Mouse (Mus musculus): ENCODE results near the gene Sec23a. TPM values are rescaled to one million over a fixed set of nuclear protein-coding genes. Genes with fewer than 3 reads are reported as not detected.

Sec23a gene
- polyA plus RNA-seq, 1 experiment, result 14.4 TPM

GRCm38 (mm10) chr12:58976966-58977365 lies 34.9 kb downstream of the Sec23a start:
- TF ChIP-seq MYOG (IDR thresholded peaks at IDR 0.05; ENCODE audit: control insufficient read depth, extremely low read depth, insufficient read length), result no peak
- TF ChIP-seq USF1 (IDR thresholded peaks at IDR 0.05; ENCODE audit: low read depth), result no peak
- TF ChIP-seq CTCF (IDR thresholded peaks at IDR 0.05; ENCODE audit: control insufficient read depth, insufficient read depth, insufficient read length), result no peak
- TF ChIP-seq CEBPB (IDR thresholded peaks at IDR 0.05; ENCODE audit: low read depth), result no peak
- TF ChIP-seq MYOD1 (IDR thresholded peaks at IDR 0.05; ENCODE audit: control insufficient read depth, insufficient read length, low read depth), result no peak
- no peak for TF ChIP-seq FOSL1 (IDR thresholded peaks at IDR 0.05; ENCODE audit: insufficient read depth, low read length, poor library complexity, severe bottlenecking)
- TF ChIP-seq MAX (IDR thresholded peaks at IDR 0.05), result no peak
- H3K4me3 ChIP-seq (ENCODE audit: insufficient read depth, poor library complexity, severe bottlenecking), result no peak overlapping the region
- H3K79me3 ChIP-seq (ENCODE audit: low read depth), result no peaks in the 10 kb centered on the region
- no peaks in the 10 kb centered on the region for H3K27me3 ChIP-seq (ENCODE audit: control insufficient read depth, insufficient read depth, insufficient read length)
- peaks cover 38% of the 10 kb centered on the region for H3K36me3 ChIP-seq (ENCODE audit: control insufficient read depth, insufficient read depth)
- no peaks in the 10 kb centered on the region for H3K79me2 ChIP-seq (ENCODE audit: control insufficient read depth, insufficient read depth)
- no peak overlapping the region for H3ac ChIP-seq (ENCODE audit: control insufficient read depth, insufficient read length, low read depth)

GRCm38 (mm10) chr12:58964583-58964982 lies 47.2 kb downstream of the Sec23a start:
- Histone ChIP-seq H3K4me3 (ENCODE audit: insufficient read depth, poor library complexity, severe bottlenecking) (no peak overlapping the region), H3K27me3 (ENCODE audit: control insufficient read depth, insufficient read depth, insufficient read length) (no peaks in the 10 kb centered on the region), H3K79me2 (ENCODE audit: control insufficient read depth, insufficient read depth) (no peaks in the 10 kb centered on the region), H3K36me3 (ENCODE audit: control insufficient read depth, insufficient read depth) (peaks cover 48% of the 10 kb centered on the region), H3K79me3 (ENCODE audit: low read depth) (no peaks in the 10 kb centered on the region), H3ac (ENCODE audit: control insufficient read depth, insufficient read length, low read depth) (no peak overlapping the region)
- TF ChIP-seq CTCF (IDR thresholded peaks at IDR 0.05; ENCODE audit: control insufficient read depth, insufficient read depth, insufficient read length) (peak; percentile 25), MYOG (IDR thresholded peaks at IDR 0.05; ENCODE audit: control insufficient read depth, extremely low read depth, insufficient read length) (no peak)

- Histone ChIP-seq H3K36me3 (ENCODE audit: control insufficient read depth, insufficient read depth) (peaks cover 28% of the 10 kb centered on the region), H3ac (ENCODE audit: control insufficient read depth, insufficient read length, low read depth) (no peak overlapping the region), H3K4me3 (ENCODE audit: insufficient read depth, poor library complexity, severe bottlenecking) (no peak overlapping the region), H3K79me3 (ENCODE audit: low read depth) (no peaks in the 10 kb centered on the region), H3K27me3 (ENCODE audit: control insufficient read depth, insufficient read depth, insufficient read length) (no peaks in the 10 kb centered on the region), H3K79me2 (ENCODE audit: control insufficient read depth, insufficient read depth) (no peaks in the 10 kb centered on the region)
- TF ChIP-seq MYOG (IDR thresholded peaks at IDR 0.05; ENCODE audit: control insufficient read depth, extremely low read depth, insufficient read length), result no peak
- no peak for TF ChIP-seq CEBPB (IDR thresholded peaks at IDR 0.05; ENCODE audit: low read depth)
- TF ChIP-seq MYOD1 (IDR thresholded peaks at IDR 0.05; ENCODE audit: control insufficient read depth, insufficient read length, low read depth), result no peak
- no peak for TF ChIP-seq CTCF (IDR thresholded peaks at IDR 0.05; ENCODE audit: control insufficient read depth, insufficient read depth, insufficient read length)
- TF ChIP-seq USF1 (IDR thresholded peaks at IDR 0.05; ENCODE audit: low read depth), result no peak
- no peak for TF ChIP-seq MAX (IDR thresholded peaks at IDR 0.05)
- no peak for TF ChIP-seq FOSL1 (IDR thresholded peaks at IDR 0.05; ENCODE audit: insufficient read depth, low read length, poor library complexity, severe bottlenecking)
Observed at GRCm38 (mm10) chr12:58960844-58961243, 51.0 kb downstream of the Sec23a start.

GRCm38 (mm10) chr12:58956624-58957023 lies 55.2 kb downstream of the Sec23a start:
- no peak for TF ChIP-seq MYOG (IDR thresholded peaks at IDR 0.05; ENCODE audit: control insufficient read depth, extremely low read depth, insufficient read length)
- TF ChIP-seq FOSL1 (IDR thresholded peaks at IDR 0.05; ENCODE audit: insufficient read depth, low read length, poor library complexity, severe bottlenecking), result no peak
- TF ChIP-seq CTCF (IDR thresholded peaks at IDR 0.05; ENCODE audit: control insufficient read depth, insufficient read depth, insufficient read length), result no peak
- TF ChIP-seq CEBPB (IDR thresholded peaks at IDR 0.05; ENCODE audit: low read depth), result no peak
- no peak for TF ChIP-seq MYOD1 (IDR thresholded peaks at IDR 0.05; ENCODE audit: control insufficient read depth, insufficient read length, low read depth)
- no peak for TF ChIP-seq USF1 (IDR thresholded peaks at IDR 0.05; ENCODE audit: low read depth)
- TF ChIP-seq MAX (IDR thresholded peaks at IDR 0.05), result no peak
- Histone ChIP-seq H3K79me2 (ENCODE audit: control insufficient read depth, insufficient read depth) (no peaks in the 10 kb centered on the region), H3K27me3 (ENCODE audit: control insufficient read depth, insufficient read depth, insufficient read length) (no peaks in the 10 kb centered on the region), H3K4me3 (ENCODE audit: insufficient read depth, poor library complexity, severe bottlenecking) (no peak overlapping the region), H3K79me3 (ENCODE audit: low read depth) (no peaks in the 10 kb centered on the region), H3ac (ENCODE audit: control insufficient read depth, insufficient read length, low read depth) (no peak overlapping the region), H3K36me3 (ENCODE audit: control insufficient read depth, insufficient read depth) (peaks cover 7% of the 10 kb centered on the region)

- Histone ChIP-seq H3K27me3 (ENCODE audit: control insufficient read depth, insufficient read depth, insufficient read length) (no peaks in the 10 kb centered on the region), H3ac (ENCODE audit: control insufficient read depth, insufficient read length, low read depth) (no peak overlapping the region), H3K79me3 (ENCODE audit: low read depth) (no peaks in the 10 kb centered on the region), H3K79me2 (ENCODE audit: control insufficient read depth, insufficient read depth) (no peaks in the 10 kb centered on the region), H3K4me3 (ENCODE audit: insufficient read depth, poor library complexity, severe bottlenecking) (no peak overlapping the region), H3K36me3 (ENCODE audit: control insufficient read depth, insufficient read depth) (peaks cover 7% of the 10 kb centered on the region)
- TF ChIP-seq MAX (IDR thresholded peaks at IDR 0.05) (no peak), MYOD1 (IDR thresholded peaks at IDR 0.05; ENCODE audit: control insufficient read depth, insufficient read length, low read depth) (no peak), USF1 (IDR thresholded peaks at IDR 0.05; ENCODE audit: low read depth) (no peak), CTCF (IDR thresholded peaks at IDR 0.05; ENCODE audit: control insufficient read depth, insufficient read depth, insufficient read length) (no peak), MYOG (IDR thresholded peaks at IDR 0.05; ENCODE audit: control insufficient read depth, extremely low read depth, insufficient read length) (no peak), FOSL1 (IDR thresholded peaks at IDR 0.05; ENCODE audit: insufficient read depth, low read length, poor library complexity, severe bottlenecking) (no peak), CEBPB (IDR thresholded peaks at IDR 0.05; ENCODE audit: low read depth) (no peak)
Observed at GRCm38 (mm10) chr12:58956162-58956561, 55.7 kb downstream of the Sec23a start.

- Histone ChIP-seq H3K79me2 (ENCODE audit: control insufficient read depth, insufficient read depth) (no peaks in the 10 kb centered on the region), H3K79me3 (ENCODE audit: low read depth) (no peaks in the 10 kb centered on the region)
- TF ChIP-seq CEBPB (IDR thresholded peaks at IDR 0.05; ENCODE audit: low read depth) (no peak), MAX (IDR thresholded peaks at IDR 0.05) (no peak), USF1 (IDR thresholded peaks at IDR 0.05; ENCODE audit: low read depth) (no peak), MYOG (IDR thresholded peaks at IDR 0.05; ENCODE audit: control insufficient read depth, extremely low read depth, insufficient read length) (no peak), MYOD1 (IDR thresholded peaks at IDR 0.05; ENCODE audit: control insufficient read depth, insufficient read length, low read depth) (no peak), FOSL1 (IDR thresholded peaks at IDR 0.05; ENCODE audit: insufficient read depth, low read length, poor library complexity, severe bottlenecking) (no peak), CTCF (IDR thresholded peaks at IDR 0.05; ENCODE audit: control insufficient read depth, insufficient read depth, insufficient read length) (no peak)
Observed at GRCm38 (mm10) chr12:58947879-58948278, 63.9 kb downstream of the Sec23a start.

More at GRCm38 (mm10) chr12:58947879-58948278, 63.9 kb downstream of the Sec23a start:
- Histone ChIP-seq H3K4me3 (ENCODE audit: insufficient read depth, poor library complexity, severe bottlenecking) (no peak overlapping the region), H3K36me3 (ENCODE audit: control insufficient read depth, insufficient read depth) (no peaks in the 10 kb centered on the region), H3ac (ENCODE audit: control insufficient read depth, insufficient read length, low read depth) (no peak overlapping the region), H3K27me3 (ENCODE audit: control insufficient read depth, insufficient read depth, insufficient read length) (no peaks in the 10 kb centered on the region)
